31 mouse cellular contexts compared by ENCODE assay signal in the genomic region with DNA sequence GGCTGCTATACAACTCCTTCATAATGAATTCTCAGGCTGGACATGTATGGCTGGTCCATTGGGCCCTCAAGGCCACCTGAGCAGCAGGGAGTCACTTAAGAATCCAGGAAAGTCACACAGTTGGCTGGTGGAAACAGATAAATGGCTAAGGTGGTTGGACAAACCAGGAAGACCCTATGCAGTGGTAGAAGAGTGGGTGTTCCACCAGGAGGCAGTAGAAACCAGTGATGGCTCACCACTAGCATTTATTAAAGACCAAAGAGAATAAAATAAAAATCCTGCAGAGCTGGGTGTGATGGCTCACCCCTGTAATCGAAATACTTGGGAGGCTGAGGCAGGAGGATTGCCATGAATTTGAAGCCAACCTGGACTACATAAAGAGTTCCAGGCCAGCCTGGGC. TPM values are rescaled to one million over a fixed set of nuclear protein-coding genes. Genes with fewer than 3 reads are reported as not detected.
DNase-seq lines count a peak whose midpoint lies in the region; ATAC-seq and TF ChIP-seq lines count a peak whose summit lies in the region.
"Had no signal": no experiment of that assay in that cellular context is flagged by ENCODE, and none has a peak within 500 bp of the region (broad histone marks: within the 10 kb centered on the region; RNA-seq: fewer than 3 reads in every experiment).

No protein-coding gene starts in this region.

- no peaks in the 10 kb centered on the region for H3K9me3 ChIP-seq in lung, postnatal 0 days (ENCODE audit: low read length)
- no peaks in the 10 kb centered on the region for H3K9me3 ChIP-seq in liver, embryonic 11.5 days (ENCODE audit: control insufficient read depth, low read length)

- H3K27me3 ChIP-seq in kidney, adult 2 months (replicated peaks; ENCODE audit: control insufficient read depth, insufficient read depth, low read length), result no peaks in the 10 kb centered on the region
- H3K27me3 ChIP-seq in lung, postnatal 0 days (replicated peaks; ENCODE audit: insufficient read depth, low read length), result no peaks in the 10 kb centered on the region
- H3K27me3 ChIP-seq in liver, embryonic 11.5 days (replicated peaks; ENCODE audit: control insufficient read depth, insufficient read depth, low read length), result peaks cover 3% of the 10 kb centered on the region; the same call in 1 of the 2 replicates
- H3K27me3 ChIP-seq: forebrain, embryonic 13.5 days; neural tube, embryonic 13.5 days had no signal

- H3K4me3 ChIP-seq in kidney, adult 2 months (ENCODE audit: insufficient read depth, low read depth, low read length), result no peak overlapping the region
- H3K4me3 ChIP-seq in lung, postnatal 0 days (ENCODE audit: low read depth, low read length), result no peak overlapping the region
- no peak overlapping the region for H3K4me3 ChIP-seq in liver, embryonic 11.5 days (ENCODE audit: low read depth, low read length)
- H3K4me3 ChIP-seq: forebrain, embryonic 13.5 days; myocyte; neural tube, embryonic 13.5 days had no signal

- no peak overlapping the region for H3K4me2 ChIP-seq in lung, postnatal 0 days (replicated peaks; ENCODE audit: low read depth, low read length)
- H3K4me2 ChIP-seq in liver, embryonic 11.5 days, result no peak overlapping the region
- H3K4me2 ChIP-seq: forebrain, embryonic 13.5 days; heart, embryonic 11.5 days; neural tube, embryonic 13.5 days had no signal

- H3K9ac ChIP-seq in lung, postnatal 0 days (replicated peaks; ENCODE audit: low read depth), result no peak overlapping the region
- no peak overlapping the region for H3K9ac ChIP-seq in liver, embryonic 11.5 days (ENCODE audit: low read depth, low read length)
- H3K9ac ChIP-seq: forebrain, embryonic 13.5 days; liver, postnatal 0 days; neural tube, embryonic 13.5 days had no signal

- no peak for TF ChIP-seq POLR2A in kidney, adult 2 months (IDR thresholded peaks at IDR 0.05; ENCODE audit: low read depth, low read length)

- WGBS in kidney, adult 2 months, result 84% methylated on average over 1 of the region's 1 CpGs
- 85% methylated on average over 1 of the region's 1 CpGs for WGBS in lung, postnatal 0 days
- WGBS in liver, embryonic 11.5 days, result 70% methylated on average over 1 of the region's 1 CpGs

- no peaks in the 10 kb centered on the region for H3K36me3 ChIP-seq in kidney, adult 2 months (ENCODE audit: control insufficient read depth, insufficient read depth, low read length)
- no peaks in the 10 kb centered on the region for H3K36me3 ChIP-seq in lung, postnatal 0 days (ENCODE audit: insufficient read depth, low read length)
- no peaks in the 10 kb centered on the region for H3K36me3 ChIP-seq in liver, embryonic 11.5 days (ENCODE audit: control insufficient read depth, insufficient read depth, low read length)
- H3K36me3 ChIP-seq: neural tube, embryonic 13.5 days had no signal

- no peak for TF ChIP-seq EP300 in lung, postnatal 0 days (IDR thresholded peaks at IDR 0.05)

- ATAC-seq in lung, postnatal 0 days, result no peak
- no peak for ATAC-seq in liver, embryonic 11.5 days (replicated peaks; ENCODE audit: low FRiP score)
- ATAC-seq: CD4-positive, CD25-positive, alpha-beta regulatory T cell, adult 4 months; forebrain, embryonic 13.5 days; hindbrain, postnatal 0 days; intestine, embryonic 16.5 days; liver, postnatal 0 days; midbrain, embryonic 16.5 days had no signal

- no peak for TF ChIP-seq CTCF in kidney, adult 2 months (conservative IDR thresholded peaks at IDR 0.05; ENCODE audit: insufficient read depth, insufficient read length, low read depth, low read length)
- no peak for TF ChIP-seq CTCF in lung, postnatal 0 days (IDR thresholded peaks at IDR 0.05)

- no peaks in the 10 kb centered on the region for H3K4me1 ChIP-seq in kidney, adult 2 months (ENCODE audit: control insufficient read depth, insufficient read depth, low read length)
- no peaks in the 10 kb centered on the region for H3K4me1 ChIP-seq in lung, postnatal 0 days (ENCODE audit: insufficient read depth, low read depth, low read length)
- H3K4me1 ChIP-seq in liver, embryonic 11.5 days (replicated peaks; ENCODE audit: control insufficient read depth, insufficient read depth, low read length), result no peaks in the 10 kb centered on the region
- H3K4me1 ChIP-seq: forebrain, embryonic 13.5 days; neural tube, embryonic 13.5 days had no signal

- DNase-seq in adrenal gland, postnatal 14 days, result peak; percentile 48
- no peak for DNase-seq in adrenal gland, postnatal 25 days
- DNase-seq in kidney, adult 2 months, result peak; percentile 24
- no peak for DNase-seq in kidney, postnatal 14 days
- peak; percentile 37 for DNase-seq in lung, postnatal 10 days
- no peak for DNase-seq in lung, postnatal 0 days (ENCODE audit: low spot score)
- DNase-seq in B cell, adult 2 months, result peak; percentile 47 to 57
- no peak for DNase-seq in liver, embryonic 11.5 days (ENCODE audit: low spot score)
- DNase-seq: adrenal gland, adult 8-10 months; cerebellum, adult 9-10 months; liver, postnatal 0 days had no signal

- H3K27ac ChIP-seq in kidney, adult 2 months (ENCODE audit: insufficient read depth, low read depth, low read length), result no peak overlapping the region
- no peak overlapping the region for H3K27ac ChIP-seq in lung, postnatal 0 days (ENCODE audit: low read length)
- H3K27ac ChIP-seq in liver, embryonic 11.5 days (ENCODE audit: low read depth, low read length), result no peak overlapping the region
- H3K27ac ChIP-seq: forebrain, embryonic 13.5 days; hindbrain, postnatal 0 days; macrophage; neural tube, embryonic 13.5 days had no signal

RNA-seq across cellular contexts. Expression of gene Clpsl2, which starts 2.3 kb away (rescaled TPM):
- not detected in 2 replicates for total RNA-seq in adrenal gland, postnatal 14 days (2021)
- not detected in 2 replicates for total RNA-seq in adrenal gland, postnatal 25 days (2021)
- polyA plus RNA-seq in kidney, adult 2 months (2012; rRNA removed), result not detected in 2 replicates
- polyA plus RNA-seq in lung, postnatal 0 days (2015; fragmentation: Nextera tagmentation; extraction: Ambion mirVana), result not detected in 2 replicates
- not detected in 2 replicates for polyA plus RNA-seq in liver, embryonic 11.5 days (2014; fragmentation: Nextera tagmentation; extraction: Ambion mirVana)
- total RNA-seq: adrenal gland, adult 8-10 months; gastrocnemius, adult 18-20 months; heart, postnatal 10 days; hindbrain, postnatal 0 days; layer of hippocampus, postnatal 14 days; left cerebral cortex, postnatal 10 days; liver, adult 2 months had no signal
- polyA plus RNA-seq: CD4-positive, CD25-positive, alpha-beta regulatory T cell, adult 4 months; embryonic facial prominence, embryonic 14.5 days; forebrain, embryonic 13.5 days; heart, embryonic 11.5 days; hindbrain, embryonic 11.5 days; hindbrain, postnatal 0 days; intestine, embryonic 16.5 days; large intestine, adult 2 months; limb, embryonic 11.5 days; liver, adult 2 months; liver, postnatal 0 days; macrophage; midbrain, embryonic 16.5 days; myocyte; neural tube, embryonic 13.5 days; stomach, embryonic 14.5 days had no signal

RNA-seq across cellular contexts. Expression of gene Clps, which starts 13.6 kb away (rescaled TPM):
- not detected in 2 replicates for total RNA-seq in adrenal gland, postnatal 14 days (2021)
- total RNA-seq in adrenal gland, postnatal 25 days (2021), result not detected in 2 replicates
- polyA plus RNA-seq in kidney, adult 2 months (2012; rRNA removed), result 0.35 and 2.0 TPM in 2 replicates
- 0.32 and 0.42 TPM in 2 replicates for polyA plus RNA-seq in lung, postnatal 0 days (2015; fragmentation: Nextera tagmentation; extraction: Ambion mirVana)
- 3.5 and 3.7 TPM in 2 replicates for polyA plus RNA-seq in liver, embryonic 11.5 days (2014; fragmentation: Nextera tagmentation; extraction: Ambion mirVana)
- total RNA-seq: adrenal gland, adult 8-10 months; gastrocnemius, adult 18-20 months; heart, postnatal 10 days; hindbrain, postnatal 0 days; layer of hippocampus, postnatal 14 days; left cerebral cortex, postnatal 10 days had no signal
- polyA plus RNA-seq: CD4-positive, CD25-positive, alpha-beta regulatory T cell, adult 4 months; embryonic facial prominence, embryonic 14.5 days; heart, embryonic 11.5 days; hindbrain, embryonic 11.5 days; hindbrain, postnatal 0 days; limb, embryonic 11.5 days; macrophage; midbrain, embryonic 16.5 days; myocyte; neural tube, embryonic 13.5 days had no signal

RNA-seq across cellular contexts. Expression of gene Armc12, which starts 16.3 kb away (rescaled TPM):
- not detected in 2 replicates for total RNA-seq in adrenal gland, postnatal 14 days (2021)
- total RNA-seq in adrenal gland, postnatal 25 days (2021), result not detected in 2 replicates
- polyA plus RNA-seq in kidney, adult 2 months (2012; rRNA removed), result 0.20 TPM in 1 of 2 replicates, not detected in the other
- polyA plus RNA-seq in lung, postnatal 0 days (2015; fragmentation: Nextera tagmentation; extraction: Ambion mirVana), result not detected in 2 replicates
- not detected in 2 replicates for polyA plus RNA-seq in liver, embryonic 11.5 days (2014; fragmentation: Nextera tagmentation; extraction: Ambion mirVana)
- total RNA-seq: adrenal gland, adult 8-10 months; gastrocnemius, adult 18-20 months; heart, postnatal 10 days; hindbrain, postnatal 0 days; layer of hippocampus, postnatal 14 days; left cerebral cortex, postnatal 10 days; liver, adult 2 months had no signal
- polyA plus RNA-seq: CD4-positive, CD25-positive, alpha-beta regulatory T cell, adult 4 months; embryonic facial prominence, embryonic 14.5 days; forebrain, embryonic 13.5 days; heart, embryonic 11.5 days; hindbrain, embryonic 11.5 days; hindbrain, postnatal 0 days; intestine, embryonic 16.5 days; large intestine, adult 2 months; limb, embryonic 11.5 days; liver, adult 2 months; liver, postnatal 0 days; macrophage; midbrain, embryonic 16.5 days; myocyte; neural tube, embryonic 13.5 days; stomach, embryonic 14.5 days had no signal

RNA-seq across cellular contexts. Expression of gene Lhfpl5, which starts 28.5 kb away (rescaled TPM):
- total RNA-seq in adrenal gland, postnatal 14 days (2021), result 1.7 and 3.3 TPM in 2 replicates
- 1.9 and 2.2 TPM in 2 replicates for total RNA-seq in adrenal gland, postnatal 25 days (2021)
- polyA plus RNA-seq in kidney, adult 2 months (2012; rRNA removed), result 0.19 and 0.41 TPM in 2 replicates
- polyA plus RNA-seq in lung, postnatal 0 days (2015; fragmentation: Nextera tagmentation; extraction: Ambion mirVana), result 0.07 and 0.25 TPM in 2 replicates
- polyA plus RNA-seq in liver, embryonic 11.5 days (2014; fragmentation: Nextera tagmentation; extraction: Ambion mirVana), result 0.27 and 0.33 TPM in 2 replicates
- total RNA-seq: gastrocnemius, adult 18-20 months; heart, postnatal 10 days; liver, adult 2 months had no signal
- polyA plus RNA-seq: gonadal fat pad, adult 2 months; heart, embryonic 11.5 days; liver, adult 2 months; liver, postnatal 0 days; macrophage had no signal

RNA-seq across cellular contexts. Expression of gene Fkbp5, which starts 29.6 kb away (rescaled TPM):
- total RNA-seq in adrenal gland, postnatal 14 days (2021), result 73.0 and 118 TPM in 2 replicates
- total RNA-seq in adrenal gland, postnatal 25 days (2021), result 55.9 and 60.1 TPM in 2 replicates
- 13.4 and 14.3 TPM in 2 replicates for polyA plus RNA-seq in kidney, adult 2 months (2012; rRNA removed)
- polyA plus RNA-seq in lung, postnatal 0 days (2015; fragmentation: Nextera tagmentation; extraction: Ambion mirVana), result 15.8 and 26.9 TPM in 2 replicates
- polyA plus RNA-seq in liver, embryonic 11.5 days (2014; fragmentation: Nextera tagmentation; extraction: Ambion mirVana), result 8.8 and 10.1 TPM in 2 replicates

Comparison
In these comparisons a context has a peak if more than half of its experiments do, and no peak if none do; other contexts are left out.
1. DNase-seq: peak in adrenal gland, postnatal 14 days (single experiment), kidney, adult 2 months (single experiment), lung, postnatal 10 days (single experiment) and B cell, adult 2 months (2 of 2); none in adrenal gland, postnatal 25 days (single experiment), kidney, postnatal 14 days (single experiment), lung, postnatal 0 days (single experiment) and liver, embryonic 11.5 days (single experiment).